Mouse (Mus musculus) kidney, adult 2 months (tissue): ENCODE measurements around the gene Dpyd. TPM values are rescaled to one million over a fixed set of nuclear protein-coding genes. Genes with fewer than 3 reads are reported as not detected.

ENCODE experiments used
- DNase-seq: peaks from one replicate; pipeline ENCODE4 v3.0.0; 2021
- H3K27ac ChIP-seq: fragments of 200-500 bp; 2 replicates; pipeline ENCODE4 v1.5.1; 2012; ENCODE audit warnings: low read depth, low read length, control low read depth, inconsistent platforms; ENCODE audit not compliant: insufficient read depth
- H3K27me3 ChIP-seq: fragments of 200-500 bp; replicated peaks from 2 replicates; pipeline ENCODE4 v1.6.1; 2012; ENCODE audit warnings: mild to moderate bottlenecking, moderate library complexity, low read length, inconsistent platforms; ENCODE audit not compliant: control insufficient read depth, insufficient read depth
- H3K36me3 ChIP-seq: fragments of 200-500 bp; 2 replicates; pipeline ENCODE4 v1.6.1; 2012; ENCODE audit warnings: mild to moderate bottlenecking, moderate library complexity, low read length, inconsistent platforms; ENCODE audit not compliant: control insufficient read depth, insufficient read depth
- H3K4me1 ChIP-seq: fragments of 200-500 bp; 2 replicates; pipeline ENCODE4 v1.6.1; 2011; ENCODE audit warnings: low read length; ENCODE audit not compliant: control insufficient read depth, insufficient read depth
- H3K4me3 ChIP-seq: fragments of 200-500 bp; 2 replicates; pipeline ENCODE4 v1.5.1; 2011; ENCODE audit warnings: mild to moderate bottlenecking, low read depth, low read length, control low read depth; ENCODE audit not compliant: insufficient read depth
- CTCF ChIP-seq: fragments of 200-500 bp; conservative IDR thresholded peaks from 2 replicates; pipeline ENCODE4 v1.5.1; 2011; ENCODE audit warnings: low read depth, mild to moderate bottlenecking, control low read depth, low read length, moderate library complexity, mixed read lengths; ENCODE audit not compliant: insufficient read depth, insufficient read length
- POLR2A ChIP-seq: fragments of 200-500 bp; IDR thresholded peaks from one replicate; pipeline ENCODE4 v1.6.1; 2011; ENCODE audit warnings: low read depth, low read length, control low read depth
- WGBS: fragments of 180-500 bp; shearing (Covaris S2); methylation state at CpG from one replicate; pipeline ENCODE4 v1.1.7; 2018; 5-methylcytosine and 5-hydroxymethylcytosine counted together
- polyA plus RNA-seq: library from polyadenylated mRNA; depleted of rRNA; stranded (reverse); fragments of >200 nt; gene quantifications from 2 replicates; pipeline ENCODE4 v1.2.3, GENCODE M21; 2012

Dpyd gene
- polyA plus RNA-seq, 1 experiment, result 18.6 TPM

DNA sequence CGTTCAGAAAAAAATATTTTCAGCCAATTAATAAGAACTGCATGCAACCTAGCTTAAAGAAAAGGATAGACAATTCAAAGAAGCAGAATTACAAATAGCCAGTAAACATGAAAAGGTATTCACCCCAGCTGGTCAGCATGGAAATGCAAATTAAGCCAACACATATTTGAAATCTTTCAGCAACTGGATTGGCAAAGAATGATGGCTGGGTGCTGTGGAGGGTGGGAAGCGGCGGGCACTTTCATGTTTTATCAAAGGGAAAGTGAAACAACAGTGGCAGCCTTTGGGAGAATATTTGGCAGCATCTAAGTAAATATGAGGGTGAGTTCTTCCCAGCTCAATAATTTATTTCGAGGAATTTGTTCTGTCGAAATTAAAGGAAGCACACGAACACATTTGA, 603.8 kb downstream of the Dpyd start:
- TF ChIP-seq POLR2A (no peak), CTCF (no peak)
- Histone ChIP-seq H3K27ac (no peak overlapping the region), H3K4me1 (no peaks in the 10 kb centered on the region), H3K4me3 (no peak overlapping the region), H3K27me3 (no peaks in the 10 kb centered on the region), H3K36me3 (no peaks in the 10 kb centered on the region)
- 73% methylated on average over 6 of the region's 6 CpGs for WGBS
- no peak for DNase-seq

DNA sequence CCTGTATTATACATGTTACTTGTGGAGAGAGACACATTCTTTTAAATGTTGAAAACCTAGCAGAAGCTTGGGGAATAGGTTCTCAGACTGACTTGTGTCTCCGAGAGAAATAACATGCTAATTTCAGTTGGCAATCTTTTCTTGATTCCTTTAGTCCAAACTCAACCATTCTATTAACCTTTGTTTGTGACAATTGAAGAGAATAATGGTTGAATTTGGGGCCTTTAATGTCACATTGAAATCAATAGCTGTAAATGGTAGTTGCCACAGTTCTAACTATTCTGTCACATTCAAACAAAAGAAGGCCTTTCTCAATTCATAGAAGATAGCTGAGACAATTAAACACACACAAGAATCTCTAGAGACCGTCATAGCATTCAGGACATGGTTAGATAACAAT, 606.2 kb downstream of the Dpyd start:
- H3K36me3 ChIP-seq, result no peaks in the 10 kb centered on the region
- H3K4me1 ChIP-seq, result no peaks in the 10 kb centered on the region
- no peaks in the 10 kb centered on the region for H3K27me3 ChIP-seq
- 81% methylated on average over 2 of the region's 2 CpGs for WGBS
- no peak for DNase-seq
- no peak overlapping the region for H3K27ac ChIP-seq
- no peak overlapping the region for H3K4me3 ChIP-seq
- TF ChIP-seq POLR2A (no peak), CTCF (no peak)

DNA sequence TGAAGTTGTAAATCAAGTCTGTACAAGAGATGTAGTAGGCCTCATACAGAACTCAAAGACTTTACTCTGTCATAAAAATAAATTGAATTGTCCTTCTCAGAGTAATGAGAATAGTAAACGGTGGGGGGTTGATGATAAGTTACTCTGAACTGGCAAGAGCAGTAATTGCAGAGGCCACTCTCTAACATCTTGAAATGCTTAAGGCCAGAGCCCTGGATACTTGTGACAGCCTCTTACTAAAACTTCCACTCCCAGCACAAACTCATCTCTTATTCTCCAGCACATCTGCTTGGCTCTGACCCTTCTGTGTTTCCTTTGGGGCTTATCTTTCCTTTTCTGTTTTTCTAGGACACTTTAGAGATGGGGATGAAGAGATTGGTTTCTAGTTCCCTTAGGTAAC, 606.7 kb downstream of the Dpyd start:
- Histone ChIP-seq H3K36me3 (no peaks in the 10 kb centered on the region), H3K4me3 (no peak overlapping the region), H3K4me1 (no peaks in the 10 kb centered on the region), H3K27me3 (no peaks in the 10 kb centered on the region), H3K27ac (no peak overlapping the region)
- no peak for DNase-seq
- TF ChIP-seq CTCF, result no peak
- no peak for TF ChIP-seq POLR2A
- 29% methylated on average over 1 of the region's 1 CpGs for WGBS

DNA sequence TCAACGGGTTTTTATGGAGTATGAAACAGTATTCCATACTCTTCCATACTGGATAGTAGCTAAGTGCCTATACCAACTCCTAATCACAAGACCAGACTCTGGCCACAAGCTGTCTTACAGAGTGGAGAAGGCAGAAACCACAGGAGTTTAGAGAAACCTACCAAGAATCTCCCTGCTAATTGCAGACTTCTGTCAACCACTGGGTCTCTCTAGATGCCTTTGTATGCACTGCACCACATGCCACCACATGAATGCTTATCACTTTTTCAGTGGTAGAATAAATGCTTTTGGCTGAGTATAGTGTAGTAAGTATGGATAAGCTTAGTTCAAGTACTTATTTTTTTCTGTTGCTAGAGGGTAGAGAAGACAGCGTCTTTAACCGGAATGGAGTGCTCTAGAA, 621.3 kb downstream of the Dpyd start:
- H3K27me3 ChIP-seq, result no peaks in the 10 kb centered on the region
- H3K4me3 ChIP-seq, result no peak overlapping the region
- H3K4me1 ChIP-seq, result no peaks in the 10 kb centered on the region
- no peak for TF ChIP-seq CTCF
- TF ChIP-seq POLR2A, result no peak
- no peak overlapping the region for H3K27ac ChIP-seq
- DNase-seq, result no peak
- no peaks in the 10 kb centered on the region for H3K36me3 ChIP-seq
- 86% methylated on average over 3 of the region's 3 CpGs for WGBS

DNA sequence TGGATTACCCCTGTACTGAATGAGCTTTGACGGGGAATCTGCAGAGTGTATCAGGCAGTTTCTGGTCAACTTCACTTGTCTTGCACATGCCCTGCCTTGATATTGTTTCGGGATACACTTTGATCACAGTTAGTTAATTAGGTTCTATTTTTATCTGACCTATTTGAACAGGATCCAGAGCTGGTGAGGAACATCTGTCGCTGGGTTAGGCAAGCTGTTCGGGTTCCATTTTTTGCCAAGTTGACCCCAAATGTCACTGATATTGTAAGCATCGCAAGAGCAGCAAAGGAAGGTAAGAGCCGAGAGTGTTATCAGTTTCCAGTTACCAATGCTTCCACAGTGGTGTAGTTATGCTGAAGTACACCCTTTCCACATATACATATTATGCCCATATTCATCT, 632.1 kb downstream of the Dpyd start:
- no peak for DNase-seq
- WGBS, result 84% methylated on average over 6 of the region's 6 CpGs

DNA sequence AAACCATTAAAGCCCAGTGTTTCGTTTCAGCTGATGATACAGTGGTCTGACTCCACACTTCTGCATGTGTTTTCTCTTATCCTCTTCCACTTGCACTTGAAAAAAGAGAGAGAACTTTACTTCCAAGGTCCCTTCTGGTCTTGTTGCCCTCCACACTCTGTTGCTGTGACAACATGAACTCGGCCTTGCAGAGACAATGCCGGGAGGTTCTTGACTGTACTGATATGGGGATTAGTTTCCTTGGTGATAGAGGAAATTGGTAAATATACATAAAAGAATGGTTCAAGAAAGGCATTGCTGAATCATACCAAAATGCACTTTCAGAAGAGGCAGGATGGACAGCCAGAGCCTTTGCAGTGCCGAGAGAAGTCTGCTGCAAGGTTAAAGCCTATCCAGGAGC, 633.7 kb downstream of the Dpyd start:
- Histone ChIP-seq H3K36me3 (no peaks in the 10 kb centered on the region), H3K27me3 (no peaks in the 10 kb centered on the region), H3K4me3 (no peak overlapping the region), H3K4me1 (no peaks in the 10 kb centered on the region), H3K27ac (no peak overlapping the region)
- no peak for TF ChIP-seq CTCF
- TF ChIP-seq POLR2A, result no peak
- 88% methylated on average over 4 of the region's 4 CpGs for WGBS
- no peak for DNase-seq

More for the DNA sequence above, 632.1 kb downstream of the Dpyd start:
- Histone ChIP-seq H3K27ac (no peak overlapping the region), H3K27me3 (no peaks in the 10 kb centered on the region), H3K36me3 (no peaks in the 10 kb centered on the region), H3K4me3 (no peak overlapping the region), H3K4me1 (no peaks in the 10 kb centered on the region)
- no peak for TF ChIP-seq POLR2A
- TF ChIP-seq CTCF, result no peak

DNA sequence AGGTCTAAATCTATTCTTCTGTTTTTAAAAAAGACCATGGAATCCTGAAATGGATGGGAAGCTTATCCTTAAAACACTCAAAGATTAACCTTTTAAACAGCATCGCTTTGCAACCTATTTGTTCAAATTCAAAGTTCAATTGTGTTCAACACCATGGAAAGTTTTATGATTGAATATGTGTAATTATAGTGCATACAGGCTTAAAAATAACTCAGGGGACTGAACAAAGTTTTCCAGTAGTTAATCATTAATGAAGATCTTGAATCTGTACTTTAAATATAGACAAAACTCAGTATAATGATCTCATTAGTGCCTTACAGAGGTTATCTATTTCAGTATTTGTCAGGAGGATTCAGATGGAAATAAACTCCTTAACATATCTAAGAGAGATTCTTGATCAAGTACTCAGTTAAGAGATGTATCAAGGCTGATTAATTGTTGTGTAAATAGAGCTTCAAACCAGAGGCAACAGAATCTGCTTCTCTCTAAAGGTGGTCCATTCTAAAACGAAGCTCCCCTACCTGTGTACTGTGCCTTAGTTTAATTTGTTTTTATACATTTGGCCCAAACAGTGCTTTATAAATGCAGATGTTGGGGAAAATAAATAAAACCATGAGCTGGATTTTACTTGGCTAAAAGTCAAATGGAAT, 659.0 kb downstream of the Dpyd start:
- H3K4me1 ChIP-seq, result no peaks in the 10 kb centered on the region
- no peak overlapping the region for H3K27ac ChIP-seq
- no peaks in the 10 kb centered on the region for H3K27me3 ChIP-seq
- H3K4me3 ChIP-seq, result no peak overlapping the region
- TF ChIP-seq CTCF, result no peak
- no peak for TF ChIP-seq POLR2A
- 47% methylated on average over 2 of the region's 2 CpGs for WGBS
- DNase-seq, result no peak
- no peaks in the 10 kb centered on the region for H3K36me3 ChIP-seq
